Mouse (Mus musculus) C2C12 (cell line): ENCODE results near the gene Wnt9b. TPM values are rescaled to one million over a fixed set of nuclear protein-coding genes. Genes with fewer than 3 reads are reported as not detected.
A peak's percentile ranks its signal among the peaks of the same experiment; 100 is the strongest.
"Not testable (repeated sequence)": the region's sequence is repeated elsewhere in the genome, so short reads cannot be mapped to it uniquely, and the experiment has no call there.

Experiments
- H3K27me3 ChIP-seq: one replicate; pipeline ENCODE4 v1.6.1; 2011; ENCODE audit not compliant: control insufficient read depth, insufficient read depth, insufficient read length
- H3K36me3 ChIP-seq: one replicate; pipeline ENCODE4 v1.6.1; 2011; ENCODE audit not compliant: control insufficient read depth, insufficient read depth
- H3K4me3 ChIP-seq: one replicate; pipeline ENCODE4 v1.5.1; 2011; ENCODE audit warnings: mild to moderate bottlenecking, control low read depth; ENCODE audit not compliant: poor library complexity, insufficient read depth, severe bottlenecking
- H3K79me2 ChIP-seq: one replicate; pipeline ENCODE4 v1.6.1; 2011; ENCODE audit not compliant: control insufficient read depth, insufficient read depth
- H3K79me3 ChIP-seq: one replicate; pipeline ENCODE4 v1.6.1; 2011; ENCODE audit warnings: low read depth, control low read depth
- H3ac ChIP-seq: one replicate; pipeline ENCODE3; 2011; ENCODE audit warnings: low read depth; ENCODE audit not compliant: control insufficient read depth, insufficient read length
- CEBPB ChIP-seq: IDR thresholded peaks from one replicate; pipeline ENCODE4 v1.6.1; 2011; ENCODE audit warnings: low read depth, mild to moderate bottlenecking, control low read depth, moderate library complexity
- CTCF ChIP-seq: IDR thresholded peaks from one replicate; pipeline ENCODE4 v1.5.1; 2011; ENCODE audit not compliant: control insufficient read depth, insufficient read depth, insufficient read length
- FOSL1 ChIP-seq: IDR thresholded peaks from one replicate; pipeline ENCODE4 v1.8.0; 2011; ENCODE audit warnings: mild to moderate bottlenecking, low read length; ENCODE audit not compliant: poor library complexity, insufficient read depth, severe bottlenecking
- MAX ChIP-seq: IDR thresholded peaks from one replicate; pipeline ENCODE4 v1.6.1; 2011; ENCODE audit warnings: mild to moderate bottlenecking, control low read depth
- MYOD1 ChIP-seq: IDR thresholded peaks from one replicate; pipeline ENCODE4 v1.6.1; 2011; ENCODE audit warnings: low read depth; ENCODE audit not compliant: control insufficient read depth, insufficient read length
- MYOG ChIP-seq: IDR thresholded peaks from one replicate; pipeline ENCODE4 v1.6.1; 2011; ENCODE audit not compliant: control insufficient read depth, insufficient read length; ENCODE audit errors: extremely low read depth
- USF1 ChIP-seq: IDR thresholded peaks from one replicate; pipeline ENCODE4 v1.6.1; 2011; ENCODE audit warnings: low read depth, mild to moderate bottlenecking, control low read depth, moderate library complexity
- polyA plus RNA-seq: library from polyadenylated mRNA; unstranded; fragments of >200 nt; fragmentation: generic; extraction: Trizol; gene quantifications from one replicate; pipeline ENCODE4 v1.2.1, GENCODE M21; 2012; ENCODE audit warnings: missing spikeins

The Wnt9b gene
- polyA plus RNA-seq, 1 experiment = not detected

- TF ChIP-seq FOSL1 = no peak
- TF ChIP-seq MYOG = no peak
- TF ChIP-seq CEBPB = no peak
- no peak for TF ChIP-seq CTCF
- no peak for TF ChIP-seq MYOD1
- TF ChIP-seq USF1 = no peak
- H3K4me3 ChIP-seq = no peak overlapping the region
- no peaks in the 10 kb centered on the region for H3K79me3 ChIP-seq
- no peaks in the 10 kb centered on the region for H3K36me3 ChIP-seq
- H3ac ChIP-seq = no peak overlapping the region
- H3K79me2 ChIP-seq = no peaks in the 10 kb centered on the region
- H3K27me3 ChIP-seq = peaks cover 92% of the 10 kb centered on the region
These were observed 23.1 kb upstream of the Wnt9b start for GRCm38 (mm10) chr11:103772505-103773386.

GRCm38 (mm10) chr11:103771160-103771817, 21.7 kb upstream of the Wnt9b start:
- TF ChIP-seq MYOD1 (no peak), USF1 (no peak), CEBPB (no peak), FOSL1 (no peak), MAX (no peak), CTCF (no peak), MYOG (no peak)
- no peak overlapping the region for H3K4me3 ChIP-seq

GRCm38 (mm10) chr11:103765556-103766011, 16.0 kb upstream of the Wnt9b start:
- no peaks in the 10 kb centered on the region for H3K79me2 ChIP-seq
- peaks cover 51% of the 10 kb centered on the region for H3K27me3 ChIP-seq
- no peak for TF ChIP-seq MYOG
- no peak for TF ChIP-seq CTCF
- no peak for TF ChIP-seq FOSL1
- no peak for TF ChIP-seq USF1
- no peak for TF ChIP-seq CEBPB
- no peak for TF ChIP-seq MAX
- TF ChIP-seq MYOD1 = no peak
- no peaks in the 10 kb centered on the region for H3K36me3 ChIP-seq
- no peak overlapping the region for H3K4me3 ChIP-seq
- H3ac ChIP-seq = no peak overlapping the region
- no peaks in the 10 kb centered on the region for H3K79me3 ChIP-seq

More at GRCm38 (mm10) chr11:103771160-103771817, 21.7 kb upstream of the Wnt9b start:
- H3K27me3 ChIP-seq = peaks cover 93% of the 10 kb centered on the region
- H3K79me3 ChIP-seq = no peaks in the 10 kb centered on the region
- H3ac ChIP-seq = no peak overlapping the region
- no peaks in the 10 kb centered on the region for H3K79me2 ChIP-seq
- no peaks in the 10 kb centered on the region for H3K36me3 ChIP-seq

- no peaks in the 10 kb centered on the region for H3K79me3 ChIP-seq
- no peak overlapping the region for H3K4me3 ChIP-seq
- peak; percentile 13 for TF ChIP-seq MYOD1
- no peak for TF ChIP-seq CTCF
- H3K27me3 ChIP-seq = peaks cover 43% of the 10 kb centered on the region
- H3K79me2 ChIP-seq = no peaks in the 10 kb centered on the region
- H3ac ChIP-seq = no peak overlapping the region
- no peaks in the 10 kb centered on the region for H3K36me3 ChIP-seq
These were observed 15.0 kb upstream of the Wnt9b start for GRCm38 (mm10) chr11:103764601-103765000.

- no peak for TF ChIP-seq MYOG
- TF ChIP-seq MAX = no peak
- TF ChIP-seq MYOD1 = no peak
- TF ChIP-seq CTCF = peak; percentile 5
- H3K79me2 ChIP-seq = no peaks in the 10 kb centered on the region
- no peak overlapping the region for H3ac ChIP-seq
- no peaks in the 10 kb centered on the region for H3K79me3 ChIP-seq
- no peak overlapping the region for H3K4me3 ChIP-seq
- H3K36me3 ChIP-seq = no peaks in the 10 kb centered on the region
- peaks cover 36% of the 10 kb centered on the region for H3K27me3 ChIP-seq
These were observed 14.0 kb upstream of the Wnt9b start for GRCm38 (mm10) chr11:103763410-103764163.

- not testable (repeated sequence) for H3ac ChIP-seq, H3K79me2 ChIP-seq, H3K4me3 ChIP-seq, H3K79me3 ChIP-seq, H3K36me3 ChIP-seq
- peaks cover 14% of the 10 kb centered on the region for H3K27me3 ChIP-seq
These were observed 11.3 kb upstream of the Wnt9b start for GRCm38 (mm10) chr11:103760891-103761290.
